Mouse (Mus musculus): Measurements from ENCODE around the gene Ptbp1.
"Not testable (repeated sequence)": the region's sequence is repeated elsewhere in the genome, so short reads cannot be mapped to it uniquely, and the experiment has no call there.

Gene Ptbp1

GRCm38 (mm10) chr10:79880721-79881120 lies 26.5 kb downstream of the Ptbp1 start:
- DNase-seq (ENCODE audit: low read depth in 2 of 2, low spot score in 2 of 2): no peak

GRCm38 (mm10) chr10:79881981-79882380 lies 27.8 kb downstream of the Ptbp1 start:
- DNase-seq (ENCODE audit: low read depth in 2 of 2, low spot score in 2 of 2): no peak

GRCm38 (mm10) chr10:79883297-79884084 lies 29.3 kb downstream of the Ptbp1 start:
- DNase-seq (ENCODE audit: low read depth in 2 of 2, low spot score in 2 of 2): peak; percentile 61 to 73

GRCm38 (mm10) chr10:79884446-79884845 lies 30.2 kb downstream of the Ptbp1 start:
- DNase-seq (ENCODE audit: low read depth in 2 of 2, low spot score in 2 of 2): no peak

GRCm38 (mm10) chr10:79884938-79885337 lies 30.7 kb downstream of the Ptbp1 start:
- not testable (repeated sequence) for DNase-seq (ENCODE audit: low read depth in 2 of 2, low spot score in 2 of 2)

GRCm38 (mm10) chr10:79886054-79886453 lies 31.8 kb downstream of the Ptbp1 start, which contains the start of gene Elane:
Gene Elane, plus strand, starts transcription at chr10:79886247.
- no peak for DNase-seq (ENCODE audit: low read depth in 2 of 2, low spot score in 2 of 2)

GRCm38 (mm10) chr10:79886611-79887010 lies 32.4 kb downstream of the Ptbp1 start:
- no peak for DNase-seq (ENCODE audit: low read depth in 2 of 2, low spot score in 2 of 2)

GRCm38 (mm10) chr10:79889386-79889785 lies 35.2 kb downstream of the Ptbp1 start:
- no peak for DNase-seq (ENCODE audit: low read depth in 2 of 2, low spot score in 2 of 2)

- DNase-seq (ENCODE audit: low read depth in 2 of 2, low spot score in 2 of 2): no peak
These were observed 36.4 kb downstream of the Ptbp1 start, which contains the start of gene Cfd for GRCm38 (mm10) chr10:79890670-79891069. Gene Cfd, plus strand, starts transcription at chr10:79890853.

- peak; percentile 80 to 81 for DNase-seq (ENCODE audit: low read depth in 2 of 2, low spot score in 2 of 2)
These were observed 38.4 kb downstream of the Ptbp1 start for GRCm38 (mm10) chr10:79892451-79893118.

GRCm38 (mm10) chr10:79896306-79896705 lies 42.1 kb downstream of the Ptbp1 start:
- DNase-seq (ENCODE audit: low read depth in 2 of 2, low spot score in 2 of 2): no peak

GRCm38 (mm10) chr10:79896814-79897213 lies 42.6 kb downstream of the Ptbp1 start:
- DNase-seq (ENCODE audit: low read depth in 2 of 2, low spot score in 2 of 2): no peak

- DNase-seq (ENCODE audit: low read depth in 2 of 2, low spot score in 2 of 2): no peak
These were observed 43.4 kb downstream of the Ptbp1 start for GRCm38 (mm10) chr10:79897316-79898245.

GRCm38 (mm10) chr10:79900951-79901410 lies 46.8 kb downstream of the Ptbp1 start:
- DNase-seq (ENCODE audit: low read depth in 2 of 2, low spot score in 2 of 2): no peak

GRCm38 (mm10) chr10:79906712-79907111 lies 52.5 kb downstream of the Ptbp1 start:
- no peak for DNase-seq (ENCODE audit: low read depth in 2 of 2, low spot score in 2 of 2)

GRCm38 (mm10) chr10:79907415-79907814 lies 53.2 kb downstream of the Ptbp1 start:
- no peak for DNase-seq (ENCODE audit: low read depth in 2 of 2, low spot score in 2 of 2)

- DNase-seq (ENCODE audit: low read depth in 2 of 2, low spot score in 2 of 2): peak; percentile 97 to 99
These were observed 54.2 kb downstream of the Ptbp1 start, which contains the start of gene Med16 for GRCm38 (mm10) chr10:79908167-79909091. Gene Med16, minus strand, starts transcription at chr10:79908923.

- peak; percentile 37 to 54 for DNase-seq (ENCODE audit: low read depth in 2 of 2, low spot score in 2 of 2)
These were observed 55.1 kb downstream of the Ptbp1 start for GRCm38 (mm10) chr10:79909092-79909922.

- DNase-seq (ENCODE audit: low read depth in 2 of 2, low spot score in 2 of 2): no peak
These were observed 56.3 kb downstream of the Ptbp1 start, which contains the start of gene Gm26602 for GRCm38 (mm10) chr10:79910556-79910955. Gene Gm26602, plus strand, starts transcription at chr10:79910856.

All from CD8-positive naive resting alpha-beta T cell, adult 2 months (primary cell).